Mouse (Mus musculus) myocyte (in vitro differentiated cells): Measurements from ENCODE around the gene Slc9a5. TPM values are rescaled to one million over a fixed set of nuclear protein-coding genes. Genes with fewer than 3 reads are reported as not detected.
A peak's percentile ranks its signal among the peaks of the same experiment; 100 is the strongest.

ENCODE experiments used
- H3K27me3 ChIP-seq: one replicate; pipeline ENCODE4 v1.6.1; 2011; ENCODE audit not compliant: control insufficient read depth, insufficient read depth, insufficient read length
- H3K36me3 ChIP-seq: one replicate; pipeline ENCODE4 v1.6.1; 2011; ENCODE audit not compliant: control insufficient read depth, insufficient read depth
- H3K4me2 ChIP-seq: one replicate; pipeline ENCODE4 v1.6.1; 2011; ENCODE audit warnings: low read depth, control low read depth
- H3K4me3 ChIP-seq: one replicate; pipeline ENCODE4 v1.5.1; 2011; ENCODE audit warnings: mild to moderate bottlenecking, control low read depth, moderate library complexity
- H3K79me2 ChIP-seq: one replicate; pipeline ENCODE4 v1.6.1; 2011; ENCODE audit not compliant: control insufficient read depth, insufficient read depth
- H3ac ChIP-seq: one replicate; pipeline ENCODE4 v1.6.1; 2011; ENCODE audit not compliant: control insufficient read depth, insufficient read length
- CEBPB ChIP-seq: IDR thresholded peaks from 2 replicates; pipeline ENCODE4 v1.6.1; 2011; ENCODE audit warnings: mild to moderate bottlenecking, moderate library complexity; ENCODE audit not compliant: poor library complexity, insufficient read depth, severe bottlenecking
- E2F4 ChIP-seq: IDR thresholded peaks from one replicate; pipeline ENCODE4 v1.6.1; 2011; ENCODE audit warnings: mild to moderate bottlenecking, control low read depth, moderate library complexity; ENCODE audit not compliant: insufficient read depth
- MAX ChIP-seq: IDR thresholded peaks from one replicate; pipeline ENCODE4 v1.6.1; 2011; ENCODE audit warnings: low read depth, mild to moderate bottlenecking, control low read depth
- MYOD1 ChIP-seq, 3 experiments: IDR thresholded peaks; one replicate each; pipeline ENCODE4 v1.6.1; 2011; ENCODE audit warnings: control low read depth in 2 of 3, low read depth in 2 of 3, mild to moderate bottlenecking in 2 of 3, moderate library complexity in 1 of 3; ENCODE audit not compliant: insufficient read length in 2 of 3, control insufficient read depth in 1 of 3
- MYOG ChIP-seq, 3 experiments: IDR thresholded peaks; one replicate each; pipeline ENCODE4 v1.6.1; 2011; ENCODE audit warnings: control low read depth in 2 of 3, low read depth in 2 of 3, mild to moderate bottlenecking in 2 of 3; ENCODE audit not compliant: insufficient read length in 2 of 3, control insufficient read depth in 1 of 3, insufficient read depth in 1 of 3
- POLR2A ChIP-seq: IDR thresholded peaks from one replicate; pipeline ENCODE4 v1.6.1; 2011; ENCODE audit warnings: low read depth, mild to moderate bottlenecking, control low read depth, moderate library complexity; ENCODE audit not compliant: insufficient read length
- POLR2AphosphoS2 ChIP-seq: IDR thresholded peaks from one replicate; pipeline ENCODE4 v1.6.1; 2011; ENCODE audit warnings: low read depth, control low read depth; ENCODE audit not compliant: insufficient read length
- REST ChIP-seq: IDR thresholded peaks from one replicate; pipeline ENCODE4 v1.6.1; 2011; ENCODE audit warnings: mild to moderate bottlenecking, control low read depth, moderate library complexity; ENCODE audit not compliant: insufficient read depth, insufficient read length
- SRF ChIP-seq: IDR thresholded peaks from one replicate; pipeline ENCODE4 v1.6.1; 2011; ENCODE audit warnings: low read depth; ENCODE audit not compliant: control insufficient read depth, insufficient read length
- TCF12 ChIP-seq: IDR thresholded peaks from one replicate; pipeline ENCODE4 v1.6.1; 2011; ENCODE audit warnings: mild to moderate bottlenecking, control low read depth; ENCODE audit not compliant: poor library complexity, insufficient read depth, severe bottlenecking
- TCF3 ChIP-seq: IDR thresholded peaks from one replicate; pipeline ENCODE4 v1.6.1; 2011; ENCODE audit warnings: low read depth, control low read depth; ENCODE audit not compliant: insufficient read length
- USF1 ChIP-seq: IDR thresholded peaks from one replicate; pipeline ENCODE4 v1.6.1; 2011; ENCODE audit warnings: low read depth, mild to moderate bottlenecking, control low read depth, moderate library complexity
- polyA plus RNA-seq: library from polyadenylated mRNA; unstranded; fragments of >200 nt; fragmentation: generic; extraction: Trizol; gene quantifications from one replicate; pipeline ENCODE4 v1.2.1, GENCODE M21; 2012; ENCODE audit warnings: missing spikeins

The Slc9a5 gene
- polyA plus RNA-seq, 1 experiment = 6.2 TPM

- Histone ChIP-seq H3K36me3 (peaks cover 52% of the 10 kb centered on the region), H3K79me2 (no peaks in the 10 kb centered on the region), H3K27me3 (no peaks in the 10 kb centered on the region), H3K4me3 (no peak overlapping the region), H3K4me2 (no peak overlapping the region), H3ac (no peak overlapping the region)
- TF ChIP-seq POLR2AphosphoS2 = peak; percentile 26
- TF ChIP-seq MAX = no peak
Observed at GRCm38 (mm10) chr8:105313622-105314402, 34.8 kb upstream of the Slc9a5 start.

GRCm38 (mm10) chr8:105315073-105315769 is 33.4 kb upstream of the Slc9a5 start:
- Histone ChIP-seq H3K36me3 (peaks cover 45% of the 10 kb centered on the region), H3K27me3 (no peaks in the 10 kb centered on the region), H3ac (no peak overlapping the region), H3K4me3 (no peak overlapping the region), H3K79me2 (no peaks in the 10 kb centered on the region), H3K4me2 (no peak overlapping the region)
- TF ChIP-seq SRF = no peak
- no peak for TF ChIP-seq CEBPB
- no peak for TF ChIP-seq MYOD1 (IDR thresholded peaks at IDR 0.05; ENCODE audit: control insufficient read depth in 1 of 3, insufficient read length in 2 of 3, low read depth in 2 of 3)
- TF ChIP-seq POLR2A = peak; percentile 9
- no peak for TF ChIP-seq USF1
- no peak for TF ChIP-seq TCF12
- TF ChIP-seq MYOG (IDR thresholded peaks at IDR 0.05; ENCODE audit: control insufficient read depth in 1 of 3, insufficient read depth in 1 of 3, insufficient read length in 2 of 3, low read depth in 2 of 3) = no peak
- TF ChIP-seq TCF3 = no peak
- TF ChIP-seq POLR2AphosphoS2 = peak; percentile 48
- TF ChIP-seq MAX = no peak
- no peak for TF ChIP-seq E2F4

- TF ChIP-seq MYOG (IDR thresholded peaks at IDR 0.05; ENCODE audit: control insufficient read depth in 1 of 3, insufficient read depth in 1 of 3, insufficient read length in 2 of 3, low read depth in 2 of 3) (peak; percentile 39 to 91 (median 85)), SRF (no peak), MYOD1 (IDR thresholded peaks at IDR 0.05; ENCODE audit: control insufficient read depth in 1 of 3, insufficient read length in 2 of 3, low read depth in 2 of 3) (peak; percentile 58 to 83 (median 70))
- peaks cover 39% of the 10 kb centered on the region for H3K36me3 ChIP-seq
- no peaks in the 10 kb centered on the region for H3K79me2 ChIP-seq
- H3K4me3 ChIP-seq = no peak overlapping the region
- no peak overlapping the region for H3ac ChIP-seq
- peak overlapping the region; percentile 26 for H3K4me2 ChIP-seq
- H3K27me3 ChIP-seq = no peaks in the 10 kb centered on the region
Observed at GRCm38 (mm10) chr8:105317941-105318340, 30.7 kb upstream of the Slc9a5 start.

GRCm38 (mm10) chr8:105318662-105319190 is 29.9 kb upstream of the Slc9a5 start:
- Histone ChIP-seq H3K4me2 (no peak overlapping the region), H3K27me3 (no peaks in the 10 kb centered on the region), H3K4me3 (no peak overlapping the region), H3K36me3 (peaks cover 42% of the 10 kb centered on the region), H3ac (no peak overlapping the region), H3K79me2 (no peaks in the 10 kb centered on the region)
- no peak for TF ChIP-seq TCF12
- no peak for TF ChIP-seq SRF
- TF ChIP-seq REST = no peak
- TF ChIP-seq TCF3 = no peak

- H3K4me2 ChIP-seq = no peak overlapping the region
- peaks cover 7% of the 10 kb centered on the region for H3K36me3 ChIP-seq
- TF ChIP-seq SRF (no peak), POLR2AphosphoS2 (peak; percentile 15), TCF3 (no peak)
- peaks cover 36% of the 10 kb centered on the region for H3K79me2 ChIP-seq
- no peaks in the 10 kb centered on the region for H3K27me3 ChIP-seq
- H3ac ChIP-seq = no peak overlapping the region
- H3K4me3 ChIP-seq = no peak overlapping the region
Observed at GRCm38 (mm10) chr8:105323183-105323582, 25.5 kb upstream of the Slc9a5 start.
